Mouse (Mus musculus): ENCODE results near the gene Eddm3b. TPM values are rescaled to one million over a fixed set of nuclear protein-coding genes. Genes with fewer than 3 reads are reported as not detected.

Gene Eddm3b
- polyA plus RNA-seq, 1 experiment from 2014 or later, result not detected

DNA sequence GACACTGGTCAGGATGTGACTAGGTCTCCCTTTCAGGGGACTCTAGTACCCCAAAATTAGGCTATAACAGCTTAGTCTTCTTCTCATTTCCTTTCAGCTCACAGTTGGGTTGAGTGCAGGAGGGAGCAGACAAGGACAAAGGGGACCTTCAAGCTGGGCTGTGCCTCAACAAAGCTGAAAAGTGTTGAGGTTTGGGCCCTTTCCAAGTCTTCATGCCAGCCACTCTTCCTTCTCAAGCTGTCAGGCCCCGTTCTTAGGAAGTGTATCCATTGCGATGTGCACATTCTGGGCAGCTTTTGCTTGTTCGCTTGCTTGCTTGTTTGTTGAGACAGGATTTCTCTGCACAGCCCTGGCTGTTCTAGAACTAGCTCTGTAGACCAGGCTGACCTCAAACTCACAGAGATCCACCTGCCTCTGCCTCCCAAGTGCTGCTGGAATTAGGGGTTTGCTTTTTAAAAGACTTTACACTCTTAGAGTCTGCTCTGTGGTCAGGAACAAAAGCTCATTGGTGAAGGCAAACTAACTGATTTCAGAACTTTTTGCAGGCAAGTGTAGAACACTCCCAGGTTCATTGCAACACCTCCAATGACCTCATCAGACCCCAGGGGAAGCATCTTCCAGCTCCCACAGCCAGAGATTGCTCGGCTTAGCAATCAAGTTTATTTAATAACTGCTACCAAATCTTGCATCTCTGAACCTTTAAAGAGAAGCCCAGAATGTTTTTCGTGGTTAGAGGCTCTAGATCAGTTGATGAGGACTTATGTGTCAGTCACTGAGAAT lies 19.9 kb upstream of the Eddm3b start:
- no peak for DNase-seq (ENCODE audit: low spot score)

DNA sequence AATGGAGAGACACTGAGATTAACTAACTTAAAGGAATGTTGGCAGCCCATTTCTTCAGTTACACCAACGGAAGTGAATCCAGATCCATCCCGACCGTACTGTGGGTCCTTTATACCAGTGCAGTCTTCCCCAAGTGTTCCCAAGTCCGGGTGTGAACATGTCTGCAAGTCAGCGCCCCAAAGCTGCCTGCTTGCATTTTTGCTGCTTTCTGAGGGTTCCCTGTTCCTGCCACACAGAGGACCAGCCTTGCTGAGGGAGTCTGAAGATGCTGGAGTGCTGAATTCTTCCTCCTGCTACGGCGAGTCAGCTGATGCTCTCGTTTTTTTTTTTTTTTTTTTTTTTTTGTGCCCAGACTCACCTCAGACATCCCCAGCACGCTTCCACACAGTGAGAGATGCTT lies 19.3 kb upstream of the Eddm3b start:
- DNase-seq (ENCODE audit: low spot score), result no peak

DNA sequence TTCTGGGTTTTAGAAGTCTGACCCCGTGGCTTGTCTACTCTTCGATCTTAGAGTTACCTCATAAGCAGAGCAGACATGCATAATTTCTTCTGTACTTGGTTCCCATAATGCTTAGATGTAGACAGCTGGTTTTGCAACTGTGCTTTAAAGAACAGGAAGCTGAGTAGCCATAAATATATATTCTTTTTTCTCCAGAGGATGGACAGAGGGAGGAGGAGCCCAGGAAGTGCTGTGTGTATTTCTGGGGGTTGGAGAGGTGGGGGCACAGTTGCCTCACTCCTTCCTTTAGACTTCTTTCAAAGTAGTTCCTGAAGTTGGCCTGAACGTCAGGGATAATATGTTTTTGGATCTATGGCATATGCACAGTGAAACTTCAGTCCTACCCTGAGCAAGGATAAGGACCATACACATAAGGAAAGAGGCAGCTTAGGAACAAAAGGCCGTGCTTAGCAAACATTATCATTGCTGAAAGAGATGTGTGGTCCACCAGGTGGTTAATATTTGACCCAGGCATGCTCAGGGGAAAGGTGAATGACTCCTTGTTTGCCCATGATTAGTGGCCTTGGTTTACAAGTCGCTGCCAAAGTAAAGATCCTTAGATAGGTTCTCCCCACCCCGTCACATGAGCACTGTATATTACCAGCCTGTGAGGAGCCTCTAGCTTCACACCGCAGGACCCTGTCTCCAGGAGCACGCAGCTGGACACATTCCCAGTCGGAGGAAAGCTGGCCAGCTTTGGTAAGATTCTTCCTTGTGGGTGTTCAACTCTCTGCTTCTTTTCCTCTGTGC lies 18.3 kb upstream of the Eddm3b start:
- DNase-seq (ENCODE audit: low spot score), result no peak

- peak; percentile 57 for DNase-seq (ENCODE audit: low spot score)
Observed at GRCm38 (mm10) chr14:51098300-51098699, 15.9 kb upstream of the Eddm3b start.

- DNase-seq (ENCODE audit: low spot score), result no peak
Observed at GRCm38 (mm10) chr14:51098921-51099320, 15.3 kb upstream of the Eddm3b start.

DNA sequence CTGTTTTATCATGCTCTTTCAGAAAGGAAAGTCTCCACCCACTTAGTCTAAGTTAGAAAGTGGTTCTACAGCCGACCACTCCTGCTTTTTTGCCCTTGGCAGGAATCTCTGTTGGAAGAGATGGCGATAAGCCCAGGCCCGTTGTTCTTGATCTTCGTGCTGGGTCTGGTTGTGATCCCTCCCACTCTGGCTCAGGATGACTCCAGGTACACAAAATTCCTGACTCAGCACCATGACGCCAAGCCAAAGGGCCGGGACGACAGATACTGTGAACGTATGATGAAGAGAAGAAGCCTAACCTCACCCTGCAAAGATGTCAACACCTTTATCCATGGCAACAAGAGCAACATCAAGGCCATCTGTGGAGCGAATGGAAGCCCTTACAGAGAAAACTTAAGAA lies 12.9 kb upstream of the Eddm3b start:
- DNase-seq (ENCODE audit: low spot score), result no peak

DNA sequence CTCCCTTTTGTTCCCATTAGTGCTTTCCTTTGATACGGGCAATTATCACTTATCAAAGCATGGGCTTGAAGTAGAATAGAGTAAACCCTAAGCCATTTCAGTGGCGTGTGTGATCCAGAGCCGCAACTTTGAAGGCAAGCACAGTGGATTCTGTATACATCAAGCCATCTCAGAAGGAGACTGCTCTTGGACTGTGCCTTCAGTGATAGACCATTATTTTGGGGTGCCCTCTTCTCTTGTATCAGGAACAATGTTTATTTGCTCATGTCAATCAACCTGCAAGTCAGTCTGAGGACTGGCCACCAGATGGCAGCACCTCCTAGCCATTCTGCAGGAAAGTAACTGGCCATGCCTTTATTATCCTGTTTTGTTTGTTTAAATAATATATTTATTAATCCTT lies 11.0 kb upstream of the Eddm3b start:
- peak; percentile 63 for DNase-seq (ENCODE audit: low spot score)

DNA sequence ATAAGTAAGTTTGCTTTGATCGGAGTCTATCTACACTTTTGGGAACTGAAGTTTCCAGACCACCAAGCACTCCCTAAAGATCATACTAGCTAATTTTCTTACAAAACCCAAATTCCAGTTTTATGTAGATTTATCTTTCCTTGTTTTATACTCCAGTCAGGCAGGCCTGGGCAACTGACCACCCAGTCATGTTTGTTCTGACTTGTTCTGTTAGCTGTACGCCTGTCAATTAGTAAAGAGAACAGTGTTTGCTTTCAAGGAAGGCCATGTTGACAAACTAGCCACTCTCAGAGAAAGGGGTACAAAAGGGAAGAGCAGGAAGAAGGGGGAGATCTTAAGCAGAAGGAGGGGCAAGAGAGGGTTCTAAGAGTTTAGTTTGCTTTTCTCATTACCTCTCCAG lies 9.9 kb upstream of the Eddm3b start:
- DNase-seq (ENCODE audit: low spot score), result no peak

- no peak for DNase-seq (ENCODE audit: low spot score)
Observed at GRCm38 (mm10) chr14:51106449-51106967, 7.7 kb upstream of the Eddm3b start.

GRCm38 (mm10) chr14:51111966-51112365 lies 2.3 kb upstream of the Eddm3b start:
- DNase-seq (ENCODE audit: low spot score), result no peak

DNA sequence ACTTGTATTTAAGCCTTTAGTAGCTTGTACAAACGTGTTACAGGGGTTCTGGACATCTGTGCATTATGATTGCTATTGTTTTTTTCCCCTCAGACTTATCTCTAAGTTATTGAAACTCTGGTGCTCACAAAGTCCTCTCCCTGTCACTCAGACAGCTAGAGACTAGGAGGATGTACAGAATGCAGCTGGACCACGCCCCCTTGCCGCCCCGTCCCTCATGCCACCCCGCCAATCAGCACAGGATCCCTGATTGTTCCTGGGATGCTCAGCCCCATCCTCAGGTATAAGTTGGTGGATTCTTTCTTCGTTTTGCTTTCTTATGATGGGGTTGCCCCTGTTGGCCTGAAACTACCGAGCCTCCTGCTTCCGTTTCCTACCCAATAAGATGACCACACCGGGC lies 750 bp upstream of the Eddm3b start:
- DNase-seq (ENCODE audit: low spot score), result no peak

- DNase-seq (ENCODE audit: low spot score), result no peak
Observed at GRCm38 (mm10) chr14:51125684-51126083, 11.5 kb downstream of the Eddm3b start.

GRCm38 (mm10) chr14:51127648-51128258 lies 13.5 kb downstream of the Eddm3b start:
- DNase-seq (ENCODE audit: low spot score), result no peak

DNA sequence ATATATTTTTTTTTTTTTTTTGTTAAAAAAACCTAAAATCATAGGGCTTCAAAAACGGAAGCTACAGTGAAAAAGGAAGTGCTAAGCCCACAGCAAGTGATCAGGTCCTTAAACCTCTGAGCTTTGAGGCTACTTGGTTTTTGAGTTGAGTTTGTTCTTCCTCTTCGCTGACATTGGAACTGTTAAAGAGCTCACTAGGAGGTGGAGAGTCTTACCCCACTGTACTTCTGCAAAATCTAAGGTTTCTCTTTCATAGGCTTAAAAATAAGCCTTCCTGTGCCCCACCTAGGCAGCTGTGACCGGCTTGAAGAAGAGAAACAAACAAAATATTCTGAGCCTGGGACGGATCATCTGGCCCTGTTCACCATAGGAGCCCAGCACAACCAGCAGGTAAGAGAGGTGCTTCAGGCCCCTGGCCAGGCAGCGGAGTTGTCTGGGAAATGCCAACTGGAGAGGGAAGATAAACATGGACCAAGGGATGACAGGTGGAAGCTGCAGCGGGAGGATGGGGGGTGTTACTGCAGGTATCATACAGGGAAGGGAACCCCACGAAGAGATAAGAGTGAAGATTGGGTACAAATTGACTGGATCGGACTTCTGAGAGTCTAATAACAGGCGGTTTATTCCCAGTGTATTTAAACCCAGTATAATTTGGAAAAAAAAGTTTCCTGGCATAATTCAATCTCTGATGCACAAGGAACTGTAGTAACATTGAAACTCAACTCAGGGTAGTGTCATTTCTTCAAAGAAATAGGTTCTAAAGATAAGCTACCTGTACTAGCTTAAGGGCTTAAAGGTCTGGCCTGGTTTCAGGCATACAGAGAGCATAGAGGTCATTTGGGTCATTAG lies 14.8 kb downstream of the Eddm3b start:
- peak; percentile 6 for DNase-seq (ENCODE audit: low spot score)

- no peak for DNase-seq (ENCODE audit: low spot score)
Observed at GRCm38 (mm10) chr14:51129624-51129975, 15.4 kb downstream of the Eddm3b start.

- DNase-seq (ENCODE audit: low spot score), result no peak
Observed at GRCm38 (mm10) chr14:51130315-51130940, 16.2 kb downstream of the Eddm3b start.

- DNase-seq (ENCODE audit: low spot score), result no peak
Observed at GRCm38 (mm10) chr14:51131086-51131815, 17.0 kb downstream of the Eddm3b start.

DNA sequence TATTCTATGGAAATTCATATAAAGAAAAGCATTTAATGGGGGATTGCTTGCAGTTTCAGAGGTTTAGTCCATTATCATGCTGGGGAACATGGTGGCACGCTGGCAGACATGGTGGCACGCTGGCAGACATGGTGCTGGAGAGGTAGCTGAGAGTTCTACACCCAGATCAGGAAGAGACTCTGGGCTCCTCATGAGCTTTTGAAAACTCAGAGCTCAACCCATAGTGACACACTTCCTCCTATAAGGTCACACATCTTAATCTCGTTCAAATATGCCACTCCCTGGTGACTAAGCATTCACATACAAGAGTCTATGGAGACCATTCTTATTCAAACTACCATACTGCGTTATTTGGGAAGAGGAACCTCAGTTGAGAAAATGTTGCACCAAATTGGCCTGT lies 18.1 kb downstream of the Eddm3b start:
- no peak for DNase-seq (ENCODE audit: low spot score)

- DNase-seq (ENCODE audit: low spot score), result no peak
Observed at GRCm38 (mm10) chr14:51140342-51140741, 26.1 kb downstream of the Eddm3b start.

DNA sequence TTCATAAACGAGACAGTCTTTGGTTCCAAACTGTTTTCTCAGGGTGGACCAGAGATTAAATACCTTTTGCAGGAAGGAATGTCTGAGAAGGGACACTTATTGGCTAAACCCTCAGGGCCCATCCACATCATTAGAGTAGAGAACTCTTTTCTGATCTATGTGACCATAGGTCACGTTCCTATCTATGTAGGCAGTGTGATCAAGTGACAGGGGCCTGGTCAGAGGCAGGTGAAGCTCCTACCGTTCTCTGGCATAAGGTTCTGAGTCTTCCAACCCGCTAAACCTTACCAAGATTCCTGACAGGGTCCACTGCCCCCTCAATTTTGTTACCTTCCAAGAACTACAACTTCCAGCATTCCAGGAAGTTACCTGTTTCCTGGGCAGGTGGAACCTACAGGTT lies 27.9 kb downstream of the Eddm3b start:
- DNase-seq (ENCODE audit: low spot score), result no peak

All from thymus, postnatal 0 days (tissue).